Mouse (Mus musculus) midbrain, embryonic 16.5 days (tissue): ENCODE measurements at regions not wholly inside any gene's neighbourhood (a gene's known extent, or its start where the extent isn't known, plus 50 kb on each side); places are given as distances from the start of the nearest gene placed in this dataset.

ENCODE experiments used
- ATAC-seq: fragments of 200-750 bp; cut with Nextera tagmentation; 2 replicates; pipeline ENCODE4 v1.8.0; 2017; ENCODE audit warnings: moderate TSS enrichment
- H3K27ac ChIP-seq: fragments of 300-500 bp; sonication (generic); 2 replicates; pipeline ENCODE4 v1.5.1; 2014; ENCODE audit warnings: mild to moderate bottlenecking, low read length, mixed read lengths
- H3K27me3 ChIP-seq: fragments of 300-500 bp; sonication (generic); 2 replicates; pipeline ENCODE4 v1.6.1; 2014; ENCODE audit warnings: low read depth, low read length, mixed read lengths; ENCODE audit not compliant: control insufficient read depth, insufficient read depth
- H3K36me3 ChIP-seq: fragments of 300-500 bp; sonication (generic); 2 replicates; pipeline ENCODE4 v1.6.1; 2014; ENCODE audit warnings: mild to moderate bottlenecking, low read length, moderate library complexity, mixed read lengths; ENCODE audit not compliant: control insufficient read depth, insufficient read depth
- H3K4me1 ChIP-seq: fragments of 300-500 bp; sonication (generic); 2 replicates; pipeline ENCODE4 v1.6.1; 2014; ENCODE audit warnings: mild to moderate bottlenecking, low read length, mixed read lengths; ENCODE audit not compliant: control insufficient read depth, insufficient read depth
- H3K4me2 ChIP-seq: fragments of 300-500 bp; sonication (generic); 2 replicates; pipeline ENCODE4 v1.6.1; 2014; ENCODE audit warnings: mild to moderate bottlenecking, low read length, mixed read lengths
- H3K4me3 ChIP-seq: fragments of 300-500 bp; sonication (generic); 2 replicates; pipeline ENCODE4 v1.5.1; 2014; ENCODE audit warnings: low read depth, mild to moderate bottlenecking, low read length, moderate library complexity, mixed read lengths
- H3K9ac ChIP-seq: fragments of 300-500 bp; sonication (generic); 2 replicates; pipeline ENCODE4 v1.6.1; 2014; ENCODE audit warnings: low read depth, low read length, mixed read lengths
- H3K9me3 ChIP-seq: fragments of 300-500 bp; sonication (generic); replicated peaks from 2 replicates; pipeline ENCODE4 v1.6.1; 2014; ENCODE audit warnings: mild to moderate bottlenecking, low read length, mixed read lengths; ENCODE audit not compliant: control insufficient read depth, poor library complexity, severe bottlenecking
- WGBS: fragments of 180-500 bp; shearing (Covaris S2); extraction: QIAGEN DNeasy Blood & Tissue Kit; methylation state at CpG from one replicate; pipeline ENCODE4 v1.1.7; 2014; 5-methylcytosine and 5-hydroxymethylcytosine counted together

DNA sequence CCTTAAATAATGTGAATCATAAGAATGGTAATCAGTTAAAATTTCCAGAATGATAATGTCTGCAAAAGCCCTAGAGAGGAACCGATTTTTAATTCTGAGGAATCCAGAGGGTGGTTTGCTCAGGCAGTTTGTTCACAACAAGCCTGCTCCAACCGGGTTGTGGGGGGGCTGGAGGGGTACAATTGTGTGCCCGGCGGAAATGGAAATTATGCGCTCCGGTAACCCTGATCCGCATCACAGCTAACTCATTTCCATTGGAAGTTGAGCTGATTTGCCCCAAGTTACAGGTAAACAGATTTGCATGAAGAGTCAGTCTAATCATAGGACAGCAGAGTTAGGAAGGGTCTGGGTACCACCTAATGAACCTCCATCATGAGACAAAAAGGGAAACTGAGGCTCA is 369.9 kb upstream of the Jarid2 start:
- ATAC-seq, result no peak
- Histone ChIP-seq H3K4me3 (no peak overlapping the region), H3K9ac (no peak overlapping the region), H3K4me1 (peaks cover 3% of the 10 kb centered on the region), H3K4me2 (no peak overlapping the region), H3K27ac (no peak overlapping the region), H3K27me3 (0 out of 2 replicates have a peak, but pooled peaks cover 2% of the 10 kb centered on the region), H3K9me3 (no peaks in the 10 kb centered on the region), H3K36me3 (no peaks in the 10 kb centered on the region)
- WGBS, result 55% methylated on average over 7 of the region's 7 CpGs

DNA sequence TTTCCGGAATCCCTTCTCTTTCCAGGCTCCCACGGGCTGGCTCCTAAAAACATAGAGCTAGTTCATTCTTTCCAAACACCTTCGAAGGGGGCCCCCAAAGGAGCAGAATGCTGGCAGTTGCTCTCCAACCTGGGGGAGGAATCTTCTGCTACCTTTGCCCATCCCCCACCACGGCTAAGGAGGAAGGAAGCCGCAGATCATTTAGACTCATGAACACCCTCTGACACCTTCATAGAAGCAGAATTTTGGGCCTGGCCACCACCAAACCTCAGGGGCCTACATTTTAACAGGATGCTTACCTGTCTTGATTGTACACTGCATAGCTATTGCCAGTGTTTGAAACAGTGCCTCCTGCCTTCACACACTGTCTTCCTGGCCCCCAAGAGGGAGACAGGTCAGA is 369.3 kb upstream of the Jarid2 start:
- no peak overlapping the region for H3K4me2 ChIP-seq

GRCm38 (mm10) chr13:44360725-44361290 is 368.5 kb upstream of the Jarid2 start:
- Histone ChIP-seq H3K4me2 (peak overlapping the region; percentile 19; the same call in 1 of the 2 replicates), H3K27me3 (0 out of 2 replicates have a peak, but pooled peaks cover 2% of the 10 kb centered on the region), H3K4me1 (peaks cover 3% of the 10 kb centered on the region), H3K9me3 (no peaks in the 10 kb centered on the region), H3K36me3 (no peaks in the 10 kb centered on the region), H3K4me3 (no peak overlapping the region), H3K9ac (no peak overlapping the region), H3K27ac (no peak overlapping the region)
- no peak for ATAC-seq
- 25% methylated on average over 15 of the region's 15 CpGs for WGBS

More for the DNA sequence above, 369.3 kb upstream of the Jarid2 start:
- no peak overlapping the region for H3K27ac ChIP-seq
- peaks cover 3% of the 10 kb centered on the region for H3K4me1 ChIP-seq
- H3K9me3 ChIP-seq, result no peaks in the 10 kb centered on the region
- no peaks in the 10 kb centered on the region for H3K36me3 ChIP-seq
- no peak for ATAC-seq
- no peak overlapping the region for H3K4me3 ChIP-seq
- H3K27me3 ChIP-seq, result 0 out of 2 replicates have a peak, but pooled peaks cover 2% of the 10 kb centered on the region
- no peak overlapping the region for H3K9ac ChIP-seq
- WGBS, result 85% methylated on average over 5 of the region's 5 CpGs

GRCm38 (mm10) chr13:44362293-44363005 is 366.8 kb upstream of the Jarid2 start:
- no peak for ATAC-seq
- no peak overlapping the region for H3K27ac ChIP-seq
- no peaks in the 10 kb centered on the region for H3K9me3 ChIP-seq
- 0 out of 2 replicates have a peak, but pooled peaks cover 2% of the 10 kb centered on the region for H3K27me3 ChIP-seq
- H3K4me3 ChIP-seq, result no peak overlapping the region
- no peak overlapping the region for H3K9ac ChIP-seq
- peaks cover 3% of the 10 kb centered on the region for H3K4me1 ChIP-seq
- no peak overlapping the region for H3K4me2 ChIP-seq
- WGBS, result 52% methylated on average over 15 of the region's 15 CpGs
- H3K36me3 ChIP-seq, result no peaks in the 10 kb centered on the region

- H3K4me1 ChIP-seq, result peaks cover 3% of the 10 kb centered on the region
- no peaks in the 10 kb centered on the region for H3K36me3 ChIP-seq
- 2% methylated on average over 2 of the region's 2 CpGs for WGBS
- H3K4me2 ChIP-seq, result no peak overlapping the region
- no peak overlapping the region for H3K4me3 ChIP-seq
- ATAC-seq, result no peak
- no peak overlapping the region for H3K9ac ChIP-seq
- H3K27ac ChIP-seq, result no peak overlapping the region
- H3K9me3 ChIP-seq, result no peaks in the 10 kb centered on the region
- 0 out of 2 replicates have a peak, but pooled peaks cover 2% of the 10 kb centered on the region for H3K27me3 ChIP-seq
Observed at GRCm38 (mm10) chr13:44363016-44363415, 366.3 kb upstream of the Jarid2 start.

GRCm38 (mm10) chr13:44369301-44369700 is 360.0 kb upstream of the Jarid2 start:
- no peaks in the 10 kb centered on the region for H3K9me3 ChIP-seq
- no peak overlapping the region for H3K9ac ChIP-seq
- H3K4me3 ChIP-seq, result no peak overlapping the region
- no peaks in the 10 kb centered on the region for H3K36me3 ChIP-seq
- no peak overlapping the region for H3K4me2 ChIP-seq
- ATAC-seq, result no peak
- no peak overlapping the region for H3K27ac ChIP-seq
- WGBS, result 50% methylated on average over 7 of the region's 7 CpGs
- no peaks in the 10 kb centered on the region for H3K27me3 ChIP-seq
- no peaks in the 10 kb centered on the region for H3K4me1 ChIP-seq

- 91% methylated on average over 6 of the region's 6 CpGs for WGBS
- Histone ChIP-seq H3K4me1 (no peaks in the 10 kb centered on the region), H3K4me2 (no peak overlapping the region), H3K36me3 (no peaks in the 10 kb centered on the region), H3K27me3 (no peaks in the 10 kb centered on the region), H3K4me3 (no peak overlapping the region), H3K9ac (no peak overlapping the region), H3K9me3 (no peaks in the 10 kb centered on the region), H3K27ac (no peak overlapping the region)
- ATAC-seq, result no peak
Observed at GRCm38 (mm10) chr13:44372361-44372877, 356.9 kb upstream of the Jarid2 start.

DNA sequence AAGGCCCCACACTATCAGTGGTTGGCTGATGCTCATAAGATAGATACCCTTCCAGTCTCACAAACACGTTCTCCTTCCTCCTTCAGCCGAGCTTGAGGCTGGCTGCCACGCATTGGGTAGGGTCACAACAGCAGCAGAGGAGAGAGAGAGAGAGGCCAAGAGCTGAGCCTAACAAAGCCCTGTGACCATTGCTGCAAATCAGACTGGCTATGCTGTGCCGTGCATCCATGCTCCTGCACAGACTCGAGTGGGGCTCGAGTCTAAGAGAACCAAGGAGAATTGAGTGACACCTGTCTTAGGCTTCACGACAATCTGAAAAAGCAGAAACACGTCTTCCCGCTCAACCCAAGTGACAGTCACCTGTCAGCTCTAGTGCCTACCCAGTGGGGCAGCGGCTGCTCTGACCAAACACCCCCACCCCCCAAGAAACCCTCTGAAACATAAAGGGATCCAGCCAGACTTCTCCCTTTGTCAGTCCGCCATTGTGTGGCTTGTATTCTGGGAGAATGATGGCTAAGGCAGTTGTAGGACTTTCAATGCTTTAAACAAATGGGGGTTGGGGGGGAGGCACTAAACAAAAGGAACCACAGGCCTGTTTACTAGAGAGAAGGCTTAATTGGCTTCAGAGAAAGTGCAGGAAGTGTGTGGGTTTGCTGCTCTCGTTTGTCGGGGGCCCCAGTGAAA is 353.7 kb upstream of the Jarid2 start:
- no peak overlapping the region for H3K27ac ChIP-seq
- ATAC-seq, result no peak
- 17% methylated on average over 12 of the region's 13 CpGs for WGBS
- no peaks in the 10 kb centered on the region for H3K27me3 ChIP-seq
- H3K36me3 ChIP-seq, result no peaks in the 10 kb centered on the region
- no peak overlapping the region for H3K9ac ChIP-seq
- H3K9me3 ChIP-seq, result no peaks in the 10 kb centered on the region
- H3K4me1 ChIP-seq, result no peaks in the 10 kb centered on the region
- H3K4me2 ChIP-seq, result no peak overlapping the region
- H3K4me3 ChIP-seq, result no peak overlapping the region

- no peak for ATAC-seq
- WGBS, result 7% methylated on average over 3 of the region's 3 CpGs
Observed at GRCm38 (mm10) chr13:44376160-44376488, 353.1 kb upstream of the Jarid2 start.

More at GRCm38 (mm10) chr13:44376160-44376488, 353.1 kb upstream of the Jarid2 start:
- Histone ChIP-seq H3K9ac (no peak overlapping the region), H3K36me3 (no peaks in the 10 kb centered on the region), H3K9me3 (no peaks in the 10 kb centered on the region), H3K27me3 (no peaks in the 10 kb centered on the region), H3K4me2 (no peak overlapping the region), H3K27ac (no peak overlapping the region), H3K4me1 (no peaks in the 10 kb centered on the region), H3K4me3 (no peak overlapping the region)
